Mouse (Mus musculus): Measurements from ENCODE around the gene Lrp4. TPM values are rescaled to one million over a fixed set of nuclear protein-coding genes. Genes with fewer than 3 reads are reported as not detected.

Lrp4 gene
- polyA plus RNA-seq, 2 experiments = 7.3 to 11.6 TPM

DNA sequence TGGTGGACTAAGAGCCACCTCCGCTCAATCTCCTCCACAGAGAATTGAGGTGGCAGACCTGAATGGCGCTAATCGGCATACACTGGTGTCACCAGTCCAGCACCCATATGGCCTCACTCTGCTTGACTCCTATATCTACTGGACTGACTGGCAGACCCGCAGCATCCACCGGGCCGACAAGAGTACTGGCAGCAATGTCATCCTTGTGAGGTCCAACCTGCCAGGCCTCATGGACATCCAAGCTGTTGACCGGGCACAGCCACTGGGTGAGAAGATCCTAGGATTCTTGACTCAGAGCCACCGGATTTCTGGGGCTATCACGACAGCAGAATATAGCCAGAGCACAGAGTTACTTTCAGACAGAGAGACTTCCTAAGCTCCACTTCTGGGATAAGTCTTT, 36.7 kb downstream of the Lrp4 start:
- H3K36me3 ChIP-seq (ENCODE audit: control insufficient read depth, insufficient read depth, low read length) = peaks cover 86% of the 10 kb centered on the region
- ATAC-seq (ENCODE audit: low FRiP score, low read depth) (no peak), DNase-seq (ENCODE audit: low spot score) (no peak)
- H3K27me3 ChIP-seq (ENCODE audit: control insufficient read depth, insufficient read depth, low read length) = no peaks in the 10 kb centered on the region
- TF ChIP-seq POLR2A (IDR thresholded peaks at IDR 0.05; ENCODE audit: borderline replicate concordance, extremely low read depth, insufficient read depth, insufficient read length) = no peak
- no peak overlapping the region for H3K4me2 ChIP-seq (replicated peaks; ENCODE audit: low read depth, low read length, severe bottlenecking)
- no peak overlapping the region for H3K27ac ChIP-seq (replicated peaks; ENCODE audit: low read depth, low read length)
- 97% methylated on average over 9 of the region's 9 CpGs for WGBS
- no peak overlapping the region for H3K9ac ChIP-seq (ENCODE audit: low read depth, low read length, severe bottlenecking)
- no peaks in the 10 kb centered on the region for H3K9me3 ChIP-seq (ENCODE audit: control insufficient read depth, low read length)
- H3K4me1 ChIP-seq (ENCODE audit: control insufficient read depth, insufficient read depth, low read length) = no peaks in the 10 kb centered on the region
- no peak overlapping the region for H3K4me3 ChIP-seq (replicated peaks; ENCODE audit: low read length)

DNA sequence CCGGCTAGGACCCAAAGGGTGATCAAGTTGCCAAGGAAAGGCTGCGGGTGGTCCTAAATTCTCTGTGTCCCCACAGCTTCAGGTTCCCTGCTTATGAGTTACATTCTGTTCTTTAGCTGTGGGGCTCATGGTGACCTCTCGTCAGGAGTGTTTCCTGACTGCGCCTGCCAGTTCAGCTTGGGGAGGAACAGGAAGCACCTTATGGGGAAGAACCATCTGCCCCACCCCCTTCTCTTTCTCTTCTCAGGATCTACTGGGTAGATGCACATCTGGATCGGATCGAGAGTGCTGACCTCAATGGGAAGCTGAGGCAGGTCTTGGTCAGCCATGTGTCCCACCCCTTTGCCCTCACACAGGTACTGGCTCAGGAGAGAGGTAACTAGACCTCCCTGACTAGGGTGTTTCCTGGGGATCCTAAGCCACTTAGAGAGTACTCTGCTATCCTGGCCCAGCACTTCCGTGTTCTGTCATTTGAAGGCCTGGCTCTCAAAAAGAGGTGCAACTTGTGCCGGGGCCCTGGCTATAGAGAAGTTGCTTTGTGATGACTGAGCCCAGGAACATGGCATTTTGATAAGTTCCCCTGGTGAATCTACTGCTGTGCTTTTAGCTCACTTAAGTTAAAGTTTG, 40.9 kb downstream of the Lrp4 start:
- Histone ChIP-seq H3K4me1 (ENCODE audit: control insufficient read depth, insufficient read depth, low read length) (no peaks in the 10 kb centered on the region), H3K27me3 (ENCODE audit: control insufficient read depth, insufficient read depth, low read length) (no peaks in the 10 kb centered on the region), H3K9me3 (ENCODE audit: control insufficient read depth, low read length) (no peaks in the 10 kb centered on the region), H3K36me3 (ENCODE audit: control insufficient read depth, insufficient read depth, low read length) (peaks cover 84% of the 10 kb centered on the region), H3K4me3 (replicated peaks; ENCODE audit: low read length) (no peak overlapping the region), H3K4me2 (replicated peaks; ENCODE audit: low read depth, low read length, severe bottlenecking) (no peak overlapping the region), H3K27ac (replicated peaks; ENCODE audit: low read depth, low read length) (no peak overlapping the region), H3K9ac (ENCODE audit: low read depth, low read length, severe bottlenecking) (no peak overlapping the region)
- TF ChIP-seq POLR2A (IDR thresholded peaks at IDR 0.05; ENCODE audit: borderline replicate concordance, extremely low read depth, insufficient read depth, insufficient read length) = no peak
- WGBS = 80% methylated on average over 8 of the region's 8 CpGs
- DNase-seq (ENCODE audit: low spot score) = no peak
- no peak for ATAC-seq (ENCODE audit: low FRiP score, low read depth)

DNA sequence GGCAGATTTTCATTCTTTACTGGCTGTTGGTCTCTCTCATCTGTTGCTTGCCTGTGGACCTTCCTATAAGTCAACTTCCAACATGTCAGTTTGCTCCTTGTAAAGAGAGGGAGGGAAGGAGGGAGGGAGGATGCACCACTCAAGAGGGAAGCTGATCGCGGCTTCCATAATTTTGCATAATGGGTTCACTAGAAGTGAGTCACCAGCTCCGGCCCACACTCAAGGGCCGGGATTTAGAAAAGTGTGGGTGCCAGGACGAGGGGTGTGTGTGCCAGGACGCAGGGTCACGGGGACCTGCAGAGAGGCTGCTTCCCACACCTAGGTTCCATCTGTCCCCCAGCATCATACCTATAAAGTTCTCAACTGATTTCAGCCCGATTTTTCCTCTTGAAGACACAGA, 50.8 kb downstream of the Lrp4 start:
- H3K4me1 ChIP-seq (ENCODE audit: control insufficient read depth, insufficient read depth, low read length) = no peaks in the 10 kb centered on the region
- 86% methylated on average over 8 of the region's 8 CpGs for WGBS
- H3K9me3 ChIP-seq (ENCODE audit: control insufficient read depth, low read length) = no peaks in the 10 kb centered on the region
- TF ChIP-seq POLR2A (IDR thresholded peaks at IDR 0.05; ENCODE audit: borderline replicate concordance, extremely low read depth, insufficient read depth, insufficient read length) = no peak
- no peak overlapping the region for H3K9ac ChIP-seq (ENCODE audit: low read depth, low read length, severe bottlenecking)
- H3K36me3 ChIP-seq (ENCODE audit: control insufficient read depth, insufficient read depth, low read length) = peaks cover 76% of the 10 kb centered on the region
- DNase-seq (ENCODE audit: low spot score) (no peak), ATAC-seq (ENCODE audit: low FRiP score, low read depth) (no peak)
- H3K27ac ChIP-seq (replicated peaks; ENCODE audit: low read depth, low read length) = no peak overlapping the region
- no peaks in the 10 kb centered on the region for H3K27me3 ChIP-seq (ENCODE audit: control insufficient read depth, insufficient read depth, low read length)
- no peak overlapping the region for H3K4me2 ChIP-seq (replicated peaks; ENCODE audit: low read depth, low read length, severe bottlenecking)
- no peak overlapping the region for H3K4me3 ChIP-seq (replicated peaks; ENCODE audit: low read length)

DNA sequence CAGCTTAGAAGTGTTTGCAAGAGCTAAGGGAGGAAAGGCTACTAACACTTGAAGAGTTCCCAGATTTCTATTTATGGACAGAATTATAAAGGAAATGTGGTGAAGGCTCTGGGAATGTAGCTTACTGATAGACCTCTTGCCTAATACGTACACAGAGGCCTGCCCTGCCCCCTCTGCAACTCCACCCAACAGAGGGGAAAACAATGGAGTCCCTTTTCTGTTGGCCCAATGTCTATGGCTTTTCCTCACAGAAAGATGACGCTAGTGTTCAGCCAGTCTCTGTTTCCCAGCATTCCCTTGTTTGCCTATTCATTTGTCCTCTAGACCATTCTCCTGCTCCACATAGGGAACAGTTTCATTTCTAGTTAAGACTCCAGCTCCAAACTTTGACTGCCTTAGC, 59.9 kb downstream of the Lrp4 start:
- Histone ChIP-seq H3K4me2 (replicated peaks; ENCODE audit: low read depth, low read length, severe bottlenecking) (no peak overlapping the region), H3K4me1 (ENCODE audit: control insufficient read depth, insufficient read depth, low read length) (no peaks in the 10 kb centered on the region; the same call in 1 of the 2 replicates), H3K36me3 (ENCODE audit: control insufficient read depth, insufficient read depth, low read length) (peaks cover 12% of the 10 kb centered on the region), H3K27me3 (ENCODE audit: control insufficient read depth, insufficient read depth, low read length) (no peaks in the 10 kb centered on the region), H3K9me3 (ENCODE audit: control insufficient read depth, low read length) (no peaks in the 10 kb centered on the region), H3K9ac (ENCODE audit: low read depth, low read length, severe bottlenecking) (no peak overlapping the region), H3K27ac (replicated peaks; ENCODE audit: low read depth, low read length) (no peak overlapping the region), H3K4me3 (replicated peaks; ENCODE audit: low read length) (no peak overlapping the region)
- no peak for DNase-seq (ENCODE audit: low spot score)
- ATAC-seq (ENCODE audit: low FRiP score, low read depth) = no peak
- 39% methylated on average over 2 of the region's 2 CpGs for WGBS
- no peak for TF ChIP-seq POLR2A (IDR thresholded peaks at IDR 0.05; ENCODE audit: borderline replicate concordance, extremely low read depth, insufficient read depth, insufficient read length)

DNA sequence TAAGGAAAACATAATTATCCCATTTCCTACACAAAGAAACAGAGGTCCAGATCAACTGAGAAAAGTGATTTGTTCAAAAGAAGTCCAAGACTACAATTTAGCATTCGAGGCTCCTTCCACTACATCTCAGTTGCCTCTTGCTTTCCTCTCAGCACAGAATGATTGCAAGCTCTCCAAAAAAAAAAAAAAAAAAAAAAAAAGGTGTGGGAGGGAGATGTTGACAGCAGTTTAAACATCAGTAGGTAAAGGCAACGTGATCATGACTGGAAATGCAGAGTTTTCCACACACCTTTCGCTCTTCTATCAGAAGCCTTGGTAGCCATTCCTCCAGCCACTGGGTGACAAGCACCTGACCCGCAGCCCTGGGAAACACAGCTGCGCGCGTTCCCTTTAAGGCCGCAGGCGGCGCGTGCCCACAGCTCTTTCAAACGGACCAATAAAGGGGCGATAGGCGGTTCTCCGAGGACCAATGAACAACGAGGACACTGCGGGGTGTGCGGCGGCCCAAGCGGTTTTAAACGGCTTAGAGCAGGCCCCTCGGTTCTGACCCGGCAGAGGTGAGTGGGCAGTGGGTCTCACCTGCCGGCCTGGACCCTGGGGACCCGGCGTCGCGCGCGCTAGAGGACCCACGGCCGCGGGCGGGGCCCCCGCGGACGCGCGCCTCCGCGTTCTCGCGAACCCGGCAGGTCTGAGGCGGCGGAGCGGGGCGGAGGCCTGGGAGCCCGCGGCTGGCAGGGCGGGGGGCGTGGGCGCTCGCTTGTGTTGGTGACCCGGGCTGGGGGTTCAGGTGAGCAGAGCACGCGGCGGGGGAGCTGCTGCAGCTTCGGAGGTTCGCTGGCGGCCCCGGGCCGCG, 69.2 kb downstream of the Lrp4 start, which contains the start of gene Ckap5:
TSS of gene Ckap5 (plus strand) at position 469 of the 853 bp plus-strand sequence.
- under 1% methylated on average over 64 of the region's 64 CpGs for WGBS
- Histone ChIP-seq H3K27me3 (ENCODE audit: control insufficient read depth, insufficient read depth, low read length) (no peaks in the 10 kb centered on the region), H3K27ac (replicated peaks; ENCODE audit: low read depth, low read length) (peak within 1 kb of the TSS; percentile 82), H3K9me3 (ENCODE audit: control insufficient read depth, low read length) (no peaks in the 10 kb centered on the region), H3K9ac (ENCODE audit: low read depth, low read length, severe bottlenecking) (peak within 1 kb of the TSS; percentile 97), H3K4me3 (replicated peaks; ENCODE audit: low read length) (peak within 1 kb of the TSS; percentile 97), H3K36me3 (ENCODE audit: control insufficient read depth, insufficient read depth, low read length) (peaks cover 10% of the 10 kb centered on the region; the same call in 1 of the 2 replicates), H3K4me1 (ENCODE audit: control insufficient read depth, insufficient read depth, low read length) (no peaks in the 10 kb centered on the region), H3K4me2 (replicated peaks; ENCODE audit: low read depth, low read length, severe bottlenecking) (peak within 1 kb of the TSS; percentile 61)
- DNase-seq (ENCODE audit: low spot score) (peak; percentile 93), ATAC-seq (ENCODE audit: low FRiP score, low read depth) (peak; percentile 99)
- TF ChIP-seq POLR2A (IDR thresholded peaks at IDR 0.05; ENCODE audit: borderline replicate concordance, extremely low read depth, insufficient read depth, insufficient read length) = no peak
